Mouse (Mus musculus): ENCODE measurements around the gene Itpripl2.

Itpripl2 gene

GRCm38 (mm10) chr7:118437101-118437802 lies 54.5 kb downstream of the Itpripl2 start:
- peak; percentile 19 for DNase-seq

All from thymus, postnatal 25 days (tissue).